Comparison of ENCODE assay signal across 9 mouse cellular contexts in the genomic region with DNA sequence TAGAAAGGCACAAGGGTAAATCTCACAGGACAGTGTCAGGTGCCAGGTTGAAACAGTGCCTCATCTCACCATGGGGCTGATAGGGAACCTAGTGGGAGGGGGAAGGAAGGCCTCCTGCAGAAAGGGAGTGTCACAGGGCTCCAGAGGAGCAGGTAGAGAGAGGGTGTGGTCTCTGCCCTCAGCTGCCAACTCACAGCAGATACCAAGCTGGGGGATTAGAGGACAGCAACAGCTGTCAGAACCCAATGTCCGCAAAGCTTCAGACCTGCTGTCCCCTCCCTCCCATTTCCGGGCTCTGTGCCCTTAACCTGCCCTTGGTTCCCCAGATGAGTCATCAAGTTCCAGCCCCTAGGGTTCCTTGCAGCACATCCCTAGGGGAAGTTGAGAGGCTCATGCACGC. TPM values are rescaled to one million over a fixed set of nuclear protein-coding genes. Genes with fewer than 3 reads are reported as not detected.
DNase-seq lines count a peak whose midpoint lies in the region; ATAC-seq and TF ChIP-seq lines count a peak whose summit lies in the region.
"Had no signal": no experiment of that assay in that cellular context is flagged by ENCODE, and none has a peak within 500 bp of the region (broad histone marks: within the 10 kb centered on the region; RNA-seq: fewer than 3 reads in every experiment).

No protein-coding gene starts in this region.

- H3K36me3 ChIP-seq in midbrain, embryonic 11.5 days (ENCODE audit: control insufficient read depth, insufficient read depth, low read length): no peaks in the 10 kb centered on the region
- H3K36me3 ChIP-seq in midbrain, embryonic 14.5 days (ENCODE audit: control insufficient read depth, insufficient read depth, low read length): no peaks in the 10 kb centered on the region
- H3K36me3 ChIP-seq in liver, embryonic 11.5 days (ENCODE audit: control insufficient read depth, insufficient read depth, low read length): no peaks in the 10 kb centered on the region
- no peaks in the 10 kb centered on the region for H3K36me3 ChIP-seq in stomach, postnatal 0 days (ENCODE audit: control insufficient read depth, insufficient read depth, low read length)
- H3K36me3 ChIP-seq: forebrain, embryonic 15.5 days had no signal

- no peaks in the 10 kb centered on the region for H3K27me3 ChIP-seq in midbrain, embryonic 11.5 days (ENCODE audit: control insufficient read depth, insufficient read depth, low read length)
- H3K27me3 ChIP-seq in midbrain, embryonic 14.5 days (ENCODE audit: control insufficient read depth, insufficient read depth, low read length): no peaks in the 10 kb centered on the region
- no peaks in the 10 kb centered on the region for H3K27me3 ChIP-seq in liver, embryonic 11.5 days (replicated peaks; ENCODE audit: control insufficient read depth, insufficient read depth, low read length)
- no peaks in the 10 kb centered on the region for H3K27me3 ChIP-seq in stomach, postnatal 0 days (ENCODE audit: control insufficient read depth, insufficient read depth, low read length)
- H3K27me3 ChIP-seq: forebrain, embryonic 15.5 days had no signal

- no peak overlapping the region for H3K4me2 ChIP-seq in midbrain, embryonic 11.5 days
- H3K4me2 ChIP-seq in midbrain, embryonic 14.5 days (ENCODE audit: low read length): no peak overlapping the region
- peak overlapping the region; percentile 12 for H3K4me2 ChIP-seq in liver, embryonic 11.5 days
- no peak overlapping the region for H3K4me2 ChIP-seq in stomach, postnatal 0 days (replicated peaks; ENCODE audit: low read depth)
- H3K4me2 ChIP-seq: forebrain, embryonic 15.5 days had no signal

- H3K9me3 ChIP-seq in midbrain, embryonic 11.5 days (ENCODE audit: control insufficient read depth, low read length): no peaks in the 10 kb centered on the region; the same call in 1 of the 2 replicates
- no peaks in the 10 kb centered on the region for H3K9me3 ChIP-seq in midbrain, embryonic 14.5 days (ENCODE audit: control insufficient read depth, low read length)
- H3K9me3 ChIP-seq in liver, embryonic 11.5 days (ENCODE audit: control insufficient read depth, low read length): peaks cover 6% of the 10 kb centered on the region
- no peaks in the 10 kb centered on the region for H3K9me3 ChIP-seq in stomach, postnatal 0 days (ENCODE audit: control insufficient read depth, low read length)
- H3K9me3 ChIP-seq: forebrain, embryonic 15.5 days had no signal

- H3K27ac ChIP-seq in midbrain, embryonic 11.5 days (ENCODE audit: low read depth, low read length): no peak overlapping the region
- no peak overlapping the region for H3K27ac ChIP-seq in midbrain, embryonic 14.5 days (replicated peaks; ENCODE audit: low read depth, low read length)
- H3K27ac ChIP-seq in brown adipose tissue, adult 24 weeks (replicated peaks; ENCODE audit: low read depth, low read length): peak overlapping the region; percentile 95
- H3K27ac ChIP-seq in liver, embryonic 11.5 days (ENCODE audit: low read depth, low read length): peak overlapping the region; percentile 54; the same call in 1 of the 2 replicates
- H3K27ac ChIP-seq in stomach, postnatal 0 days (replicated peaks): peak overlapping the region; percentile 49; the same call in 1 of the 2 replicates
- H3K27ac ChIP-seq: forebrain, embryonic 15.5 days; kidney, postnatal 0 days had no signal

- no peak for ATAC-seq in midbrain, embryonic 11.5 days (ENCODE audit: low FRiP score)
- ATAC-seq in midbrain, embryonic 14.5 days (ENCODE audit: low FRiP score, low TSS enrichment): no peak
- ATAC-seq in liver, embryonic 11.5 days (replicated peaks; ENCODE audit: low FRiP score): peak; percentile 53
- peak; percentile 66 for ATAC-seq in stomach, postnatal 0 days (ENCODE audit: low FRiP score, low TSS enrichment)
- ATAC-seq: forebrain, embryonic 15.5 days had no signal

- 53% methylated on average over 3 of the region's 3 CpGs for WGBS in midbrain, embryonic 11.5 days
- WGBS in midbrain, embryonic 14.5 days: 59% methylated on average over 3 of the region's 3 CpGs
- 18% methylated on average over 3 of the region's 3 CpGs for WGBS in liver, embryonic 11.5 days
- WGBS in stomach, postnatal 0 days: 18% methylated on average over 3 of the region's 3 CpGs

- H3K4me3 ChIP-seq in midbrain, embryonic 11.5 days (ENCODE audit: low read depth, low read length): no peak overlapping the region
- no peak overlapping the region for H3K4me3 ChIP-seq in midbrain, embryonic 14.5 days (replicated peaks; ENCODE audit: low read depth, low read length)
- H3K4me3 ChIP-seq in brown adipose tissue, adult 24 weeks (ENCODE audit: insufficient read depth, low read depth, low read length): no peak overlapping the region
- no peak overlapping the region for H3K4me3 ChIP-seq in liver, embryonic 11.5 days (ENCODE audit: low read depth, low read length)
- no peak overlapping the region for H3K4me3 ChIP-seq in stomach, postnatal 0 days (ENCODE audit: low read depth, low read length)
- H3K4me3 ChIP-seq: forebrain, embryonic 15.5 days had no signal

- H3K4me1 ChIP-seq in midbrain, embryonic 11.5 days (ENCODE audit: control insufficient read depth, insufficient read depth, low read length): peaks cover 11% of the 10 kb centered on the region
- H3K4me1 ChIP-seq in midbrain, embryonic 14.5 days (ENCODE audit: control insufficient read depth, insufficient read depth, low read length): no peaks in the 10 kb centered on the region
- H3K4me1 ChIP-seq in brown adipose tissue, adult 24 weeks (ENCODE audit: control insufficient read depth, insufficient read depth, insufficient read length, low read length): peaks cover 17% of the 10 kb centered on the region
- H3K4me1 ChIP-seq in liver, embryonic 11.5 days (replicated peaks; ENCODE audit: control insufficient read depth, insufficient read depth, low read length): peaks cover 38% of the 10 kb centered on the region
- H3K4me1 ChIP-seq in stomach, postnatal 0 days (replicated peaks; ENCODE audit: control insufficient read depth, insufficient read depth): no peaks in the 10 kb centered on the region

- TF ChIP-seq EP300 in stomach, postnatal 0 days (optimal IDR thresholded peaks at IDR 0.05): no peak

- DNase-seq in midbrain, embryonic 11.5 days (ENCODE audit: low spot score, missing footprints): peak; percentile 31
- no peak for DNase-seq in midbrain, embryonic 14.5 days
- DNase-seq in liver, embryonic 11.5 days (ENCODE audit: low spot score): no peak
- peak; percentile 47 for DNase-seq in stomach, postnatal 0 days (ENCODE audit: low spot score)
- no peak for DNase-seq in cerebellum, adult 9-11 months
- DNase-seq in ovary, postnatal 36 days (ENCODE audit: low spot score): no peak

- TF ChIP-seq CTCF in stomach, postnatal 0 days (IDR thresholded peaks at IDR 0.05; ENCODE audit: low read depth): no peak

- H3K9ac ChIP-seq in midbrain, embryonic 11.5 days (ENCODE audit: low read length): no peak overlapping the region
- H3K9ac ChIP-seq in midbrain, embryonic 14.5 days (replicated peaks; ENCODE audit: low read length): no peak overlapping the region
- 0 out of 2 replicates have a peak overlapping the region, but pooled peaks have one; percentile 0 for H3K9ac ChIP-seq in liver, embryonic 11.5 days (ENCODE audit: low read depth, low read length)
- H3K9ac ChIP-seq in stomach, postnatal 0 days (ENCODE audit: low read length): no peak overlapping the region
- H3K9ac ChIP-seq: forebrain, embryonic 15.5 days had no signal

RNA-seq across cellular contexts. Expression of a gene that starts 18.8 kb away (rescaled TPM):
- polyA plus RNA-seq in midbrain, embryonic 11.5 days (2014; fragmentation: Nextera tagmentation; extraction: Ambion mirVana): not detected in 2 replicates
- 0.33 TPM in 1 of 2 replicates, not detected in the other for polyA plus RNA-seq in midbrain, embryonic 14.5 days (2014; fragmentation: Nextera tagmentation; extraction: Ambion mirVana)
- 316 and 541 TPM in 2 replicates for polyA plus RNA-seq in brown adipose tissue, adult 24 weeks (2012; ENCODE audit: insufficient read depth, insufficient read length, missing spikeins)
- 0.48 and 0.74 TPM in 2 replicates for polyA plus RNA-seq in liver, embryonic 11.5 days (2014; fragmentation: Nextera tagmentation; extraction: Ambion mirVana)
- polyA plus RNA-seq in stomach, postnatal 0 days (2015; fragmentation: Nextera tagmentation; extraction: Ambion mirVana): 0.40 and 0.45 TPM in 2 replicates
- polyA plus RNA-seq: forebrain, embryonic 15.5 days; kidney, postnatal 0 days had no signal

RNA-seq across cellular contexts. Expression of a gene that starts 31.5 kb away (rescaled TPM):
- polyA plus RNA-seq in midbrain, embryonic 11.5 days (2014; fragmentation: Nextera tagmentation; extraction: Ambion mirVana): 4.9 and 5.6 TPM in 2 replicates
- 1.8 TPM in 2 replicates for polyA plus RNA-seq in midbrain, embryonic 14.5 days (2014; fragmentation: Nextera tagmentation; extraction: Ambion mirVana)
- 106 and 152 TPM in 2 replicates for polyA plus RNA-seq in brown adipose tissue, adult 24 weeks (2012; ENCODE audit: insufficient read depth, insufficient read length, missing spikeins)
- 19.5 and 22.3 TPM in 2 replicates for polyA plus RNA-seq in liver, embryonic 11.5 days (2014; fragmentation: Nextera tagmentation; extraction: Ambion mirVana)
- 11.1 and 12.5 TPM in 2 replicates for polyA plus RNA-seq in stomach, postnatal 0 days (2015; fragmentation: Nextera tagmentation; extraction: Ambion mirVana)

RNA-seq across cellular contexts. Expression of a gene that starts 36.7 kb away (rescaled TPM):
- 1.2 and 2.1 TPM in 2 replicates for polyA plus RNA-seq in midbrain, embryonic 11.5 days (2014; fragmentation: Nextera tagmentation; extraction: Ambion mirVana)
- 0.26 and 0.64 TPM in 2 replicates for polyA plus RNA-seq in midbrain, embryonic 14.5 days (2014; fragmentation: Nextera tagmentation; extraction: Ambion mirVana)
- 8.4 and 26.7 TPM in 2 replicates for polyA plus RNA-seq in brown adipose tissue, adult 24 weeks (2012; ENCODE audit: insufficient read depth, insufficient read length, missing spikeins)
- 6.4 and 7.9 TPM in 2 replicates for polyA plus RNA-seq in liver, embryonic 11.5 days (2014; fragmentation: Nextera tagmentation; extraction: Ambion mirVana)
- 3.6 and 4.2 TPM in 2 replicates for polyA plus RNA-seq in stomach, postnatal 0 days (2015; fragmentation: Nextera tagmentation; extraction: Ambion mirVana)

Comparison
In these comparisons a context has a peak if more than half of its experiments do, and no peak if none do; other contexts are left out.
1. DNase-seq: peak in midbrain, embryonic 11.5 days (single experiment) and stomach, postnatal 0 days (single experiment); none in midbrain, embryonic 14.5 days (single experiment), liver, embryonic 11.5 days (single experiment), cerebellum, adult 9-11 months (single experiment) and ovary, postnatal 36 days (single experiment).
2. ATAC-seq: peak in liver, embryonic 11.5 days (single experiment) and stomach, postnatal 0 days (single experiment); none in midbrain, embryonic 11.5 days (single experiment) and midbrain, embryonic 14.5 days (single experiment).
3. H3K27ac ChIP-seq: peak in brown adipose tissue, adult 24 weeks (single experiment), liver, embryonic 11.5 days (single experiment) and stomach, postnatal 0 days (single experiment); none in midbrain, embryonic 11.5 days (single experiment) and midbrain, embryonic 14.5 days (single experiment).
4. RNA of a gene that starts 18.8 kb away (polyA plus RNA-seq): 316 to 541 TPM in brown adipose tissue, adult 24 weeks; 0.48 to 0.74 TPM in liver, embryonic 11.5 days, 0.40 to 0.45 TPM in stomach, postnatal 0 days, 0.33 TPM in midbrain, embryonic 14.5 days and not detected in midbrain, embryonic 11.5 days; every median in the first group is over 100 times any median in the second.